Mouse (Mus musculus) cortical plate, adult 2 months (tissue): Measurements from ENCODE around the gene Slc22a20.

Experiments used
- CTCF ChIP-seq: fragments of 200-500 bp; IDR thresholded peaks from 2 replicates; pipeline ENCODE4 v1.5.1; 2011; ENCODE audit warnings: mild to moderate bottlenecking, control low read depth, low read length; ENCODE audit not compliant: insufficient read depth; ENCODE audit errors: extremely low read depth
- POLR2A ChIP-seq: fragments of 200-500 bp; IDR thresholded peaks from 2 replicates; pipeline ENCODE4 v1.6.1; 2011; ENCODE audit warnings: mild to moderate bottlenecking, low read length, control low read depth; ENCODE audit not compliant: insufficient read depth; ENCODE audit errors: extremely low read depth

DNA sequence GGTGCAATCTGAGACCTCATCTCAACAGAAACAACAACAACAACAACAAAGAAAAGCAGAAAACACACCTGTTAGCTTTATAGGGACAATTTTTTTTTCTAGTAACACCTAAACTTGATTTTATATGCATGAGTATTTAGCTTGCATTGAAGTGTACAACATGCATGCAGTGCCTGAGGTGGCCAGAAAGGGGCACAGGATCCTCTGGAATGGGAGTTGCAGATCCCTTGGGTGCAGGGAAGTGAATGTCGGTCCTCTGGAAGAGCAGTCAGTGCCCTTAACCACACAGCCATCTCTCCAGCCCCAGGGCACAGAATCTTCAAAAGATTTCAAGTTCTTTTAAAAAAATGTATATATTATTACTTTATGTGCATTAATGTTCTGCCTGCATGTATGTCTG, 23.3 kb downstream of the Slc22a20 start:
- TF ChIP-seq CTCF: no peak
- no peak for TF ChIP-seq POLR2A
